Mouse (Mus musculus) MEL (cell line): Measurements from ENCODE around the gene Kcnn3. TPM values are rescaled to one million over a fixed set of nuclear protein-coding genes. Genes with fewer than 3 reads are reported as not detected.

Source experiments
- DNase-seq: peaks from one replicate; pipeline ENCODE4 v3.0.0; 2011; ENCODE audit warnings: low read depth, low spot score
- H3K27ac ChIP-seq: 2 replicates; pipeline ENCODE4 v1.5.1; 2012; ENCODE audit warnings: low read depth, mild to moderate bottlenecking, control low read depth, low read length, moderate library complexity; ENCODE audit not compliant: control insufficient read depth
- H3K27me3 ChIP-seq, 2 experiments: fragments of 150-350 bp in 1 of 2; sonication (generic) in 1 of 2; 2 replicates each; pipeline ENCODE4 v1.6.1; 2012; ENCODE audit warnings: low read length in 2 of 2, mild to moderate bottlenecking in 2 of 2, improper control_type of control experiment in 1 of 2, moderate library complexity in 1 of 2; ENCODE audit not compliant: insufficient read depth in 2 of 2, control insufficient read depth in 1 of 2
- H3K36me3 ChIP-seq, 2 experiments: 2 replicates each; pipeline ENCODE4 v1.6.1; 2012 to 2014; ENCODE audit warnings: low read length in 2 of 2, improper control_type of control experiment in 1 of 2, inconsistent platforms in 1 of 2, mild to moderate bottlenecking in 1 of 2; ENCODE audit not compliant: insufficient read depth in 2 of 2, control insufficient read depth in 1 of 2
- H3K4me1 ChIP-seq, 2 experiments: fragments of 150-350 bp in 1 of 2; sonication (generic) in 1 of 2; 2 replicates each; pipeline ENCODE4 v1.6.1; 2012; ENCODE audit warnings: low read length in 2 of 2, improper control_type of control experiment in 1 of 2, mild to moderate bottlenecking in 1 of 2; ENCODE audit not compliant: insufficient read depth in 2 of 2, control insufficient read depth in 1 of 2
- H3K4me3 ChIP-seq, 2 experiments: fragments of 150-350 bp in 1 of 2; sonication (generic) in 1 of 2; 2 replicates each; pipeline ENCODE4 v1.5.1; 2012; ENCODE audit warnings: low read depth in 2 of 2, low read length in 2 of 2, mild to moderate bottlenecking in 2 of 2, moderate library complexity in 2 of 2, control low read depth in 1 of 2, improper control_type of control experiment in 1 of 2; ENCODE audit not compliant: control insufficient read depth in 1 of 2, insufficient read depth in 1 of 2
- H3K79me2 ChIP-seq: 2 replicates; pipeline ENCODE4 v1.6.1; 2012; ENCODE audit warnings: mild to moderate bottlenecking, low read length, moderate library complexity; ENCODE audit not compliant: control insufficient read depth, poor library complexity, insufficient read depth
- H3K9ac ChIP-seq: 2 replicates; pipeline ENCODE4 v1.6.1; 2012; ENCODE audit warnings: low read depth, mild to moderate bottlenecking, control low read depth, low read length, moderate library complexity; ENCODE audit not compliant: control insufficient read depth, poor library complexity, severe bottlenecking
- H3K9me3 ChIP-seq: fragments of 150-350 bp; sonication (generic); replicated peaks from 2 replicates; pipeline ENCODE4 v1.6.1; 2012; ENCODE audit warnings: mild to moderate bottlenecking, low read length, improper control_type of control experiment, moderate library complexity; ENCODE audit not compliant: insufficient read depth
- BHLHE40 ChIP-seq: IDR thresholded peaks from 2 replicates; pipeline ENCODE4 v1.6.1; 2012; ENCODE audit warnings: low read depth, mild to moderate bottlenecking, inconsistent platforms, low read length, improper control_type of control experiment, borderline replicate concordance
- CHD1 ChIP-seq: IDR thresholded peaks from 2 replicates; pipeline ENCODE4 v1.6.1; 2012; ENCODE audit warnings: low read depth, mild to moderate bottlenecking, inconsistent platforms, low read length, improper control_type of control experiment
- CHD2 ChIP-seq: IDR thresholded peaks from 2 replicates; pipeline ENCODE4 v1.6.1; 2011; ENCODE audit warnings: low read length, improper control_type of control experiment
- CTCF ChIP-seq, 3 experiments: IDR thresholded peaks in 2 of 3; conservative IDR thresholded peaks in 1 of 3; 2 replicates each; pipeline ENCODE4 v1.5.1; 2011 to 2012; ENCODE audit warnings: low read length in 3 of 3, low read depth in 2 of 3, mild to moderate bottlenecking in 2 of 3, improper control_type of control experiment in 1 of 3, inconsistent platforms in 1 of 3, mixed read lengths in 1 of 3, moderate library complexity in 1 of 3; ENCODE audit not compliant: control insufficient read depth in 1 of 3, insufficient read depth in 1 of 3, poor library complexity in 1 of 3, severe bottlenecking in 1 of 3
- ELF1 ChIP-seq: IDR thresholded peaks from 2 replicates; pipeline ENCODE4 v1.6.1; 2014; ENCODE audit warnings: low read depth, mild to moderate bottlenecking, inconsistent platforms, low read length, improper control_type of control experiment, moderate library complexity
- EP300 ChIP-seq, 2 experiments: IDR thresholded peaks; 2 replicates each; pipeline ENCODE4 v1.6.1; 2011; ENCODE audit warnings: improper control_type of control experiment in 2 of 2, low read length in 2 of 2, low read depth in 1 of 2, mild to moderate bottlenecking in 1 of 2
- ETS1 ChIP-seq: IDR thresholded peaks from 2 replicates; pipeline ENCODE4 v1.6.1; 2012; ENCODE audit warnings: low read depth, mild to moderate bottlenecking, inconsistent platforms, low read length, improper control_type of control experiment, moderate library complexity
- GABPA ChIP-seq: IDR thresholded peaks from 2 replicates; pipeline ENCODE4 v1.6.1; 2012; ENCODE audit warnings: low read depth, mild to moderate bottlenecking, inconsistent platforms, low read length, improper control_type of control experiment, moderate library complexity
- GATA1 ChIP-seq: IDR thresholded peaks from 2 replicates; pipeline ENCODE4 v1.6.1; 2011; ENCODE audit warnings: low read depth, low read length, improper control_type of control experiment
- HCFC1 ChIP-seq: IDR thresholded peaks from 2 replicates; pipeline ENCODE4 v1.6.1; 2012; ENCODE audit warnings: low read depth, mild to moderate bottlenecking, inconsistent platforms, low read length, improper control_type of control experiment, moderate library complexity
- KAT2A ChIP-seq: conservative IDR thresholded peaks from 2 replicates; pipeline ENCODE4 v1.6.1; 2012; ENCODE audit warnings: low read depth, low read length, improper control_type of control experiment, inconsistent platforms
- MAFK ChIP-seq: IDR thresholded peaks from 2 replicates; pipeline ENCODE4 v1.6.1; 2011; ENCODE audit warnings: low read depth, mild to moderate bottlenecking, low read length, improper control_type of control experiment, borderline replicate concordance
- MAX ChIP-seq: IDR thresholded peaks from 2 replicates; pipeline ENCODE4 v1.6.1; 2011; ENCODE audit warnings: low read length, improper control_type of control experiment
- MAZ ChIP-seq: IDR thresholded peaks from 2 replicates; pipeline ENCODE4 v1.6.1; 2012; ENCODE audit warnings: low read depth, mild to moderate bottlenecking, inconsistent platforms, low read length, improper control_type of control experiment
- MXI1 ChIP-seq: IDR thresholded peaks from 2 replicates; pipeline ENCODE4 v1.6.1; 2011; ENCODE audit warnings: mild to moderate bottlenecking, low read depth, low read length, improper control_type of control experiment
- MYB ChIP-seq: IDR thresholded peaks from 2 replicates; pipeline ENCODE4 v1.6.1; 2011; ENCODE audit warnings: mild to moderate bottlenecking, low read depth, low read length, improper control_type of control experiment
- MYC ChIP-seq: IDR thresholded peaks from 2 replicates; pipeline ENCODE4 v1.6.1; 2011; ENCODE audit warnings: low read depth, mild to moderate bottlenecking, low read length, improper control_type of control experiment, moderate library complexity
- NELFE ChIP-seq: IDR thresholded peaks from 2 replicates; pipeline ENCODE4 v1.6.1; 2011; ENCODE audit warnings: low read depth, low read length, improper control_type of control experiment
- NRF1 ChIP-seq: IDR thresholded peaks from 2 replicates; pipeline ENCODE4 v1.6.1; 2014; ENCODE audit warnings: low read depth, mild to moderate bottlenecking, inconsistent platforms, low read length, improper control_type of control experiment, moderate library complexity; ENCODE audit not compliant: poor library complexity, insufficient read depth, severe bottlenecking
- POLR2A ChIP-seq, 2 experiments: IDR thresholded peaks; 2 replicates each; pipeline ENCODE4 v1.6.1; 2011 to 2012; ENCODE audit warnings: low read length in 2 of 2, mild to moderate bottlenecking in 2 of 2, control low read depth in 1 of 2, improper control_type of control experiment in 1 of 2, low read depth in 1 of 2, moderate library complexity in 1 of 2; ENCODE audit not compliant: control insufficient read depth in 1 of 2, insufficient read depth in 1 of 2, poor library complexity in 1 of 2
- POLR2AphosphoS2 ChIP-seq: IDR thresholded peaks from 2 replicates; pipeline ENCODE4 v1.6.1; 2011; ENCODE audit warnings: low read length, improper control_type of control experiment
- POLR2AphosphoS5 ChIP-seq: IDR thresholded peaks from 2 replicates; pipeline ENCODE4 v1.6.1; 2012; ENCODE audit warnings: low read depth, borderline replicate concordance, mild to moderate bottlenecking, inconsistent platforms, low read length, moderate library complexity, mixed read lengths
- RAD21 ChIP-seq: IDR thresholded peaks from 2 replicates; pipeline ENCODE4 v1.6.1; 2011; ENCODE audit warnings: mild to moderate bottlenecking, low read depth, low read length, improper control_type of control experiment
- SIN3A ChIP-seq: IDR thresholded peaks from 2 replicates; pipeline ENCODE4 v1.6.1; 2012; ENCODE audit warnings: low read length, improper control_type of control experiment, inconsistent platforms
- SMC3 ChIP-seq: IDR thresholded peaks from 2 replicates; pipeline ENCODE4 v1.6.1; 2011; ENCODE audit warnings: low read depth, low read length, improper control_type of control experiment
- TAL1 ChIP-seq: IDR thresholded peaks from 2 replicates; pipeline ENCODE4 v1.6.1; 2012; ENCODE audit warnings: mild to moderate bottlenecking, inconsistent platforms, low read length, moderate library complexity, mixed read lengths
- TBP ChIP-seq: IDR thresholded peaks from 2 replicates; pipeline ENCODE4 v1.8.0; 2011; ENCODE audit warnings: low read depth, low read length, improper control_type of control experiment
- TCF12 ChIP-seq: IDR thresholded peaks from 2 replicates; pipeline ENCODE4 v1.6.1; 2014; ENCODE audit warnings: low read depth, mild to moderate bottlenecking, inconsistent platforms, low read length, improper control_type of control experiment, moderate library complexity
- UBTF ChIP-seq: IDR thresholded peaks from 2 replicates; pipeline ENCODE4 v1.6.1; 2012; ENCODE audit warnings: low read depth, mild to moderate bottlenecking, inconsistent platforms, low read length, improper control_type of control experiment, moderate library complexity, borderline replicate concordance; ENCODE audit not compliant: insufficient read depth
- USF1 ChIP-seq: IDR thresholded peaks from 2 replicates; pipeline ENCODE4 v1.6.1; 2014; ENCODE audit warnings: low read depth, mild to moderate bottlenecking, inconsistent platforms, low read length, improper control_type of control experiment, moderate library complexity
- USF2 ChIP-seq, 2 experiments: IDR thresholded peaks; 2 replicates each; pipeline ENCODE4 v1.6.1; 2011 to 2012; ENCODE audit warnings: improper control_type of control experiment in 2 of 2, low read length in 2 of 2, borderline replicate concordance in 1 of 2, inconsistent platforms in 1 of 2, low read depth in 1 of 2, mild to moderate bottlenecking in 1 of 2; ENCODE audit not compliant: insufficient read depth in 1 of 2
- ZC3H11A ChIP-seq: IDR thresholded peaks from 2 replicates; pipeline ENCODE4 v1.6.1; 2012; ENCODE audit warnings: low read depth, mild to moderate bottlenecking, inconsistent platforms, low read length, improper control_type of control experiment
- ZKSCAN1 ChIP-seq: IDR thresholded peaks from 2 replicates; pipeline ENCODE4 v1.6.1; 2012; ENCODE audit warnings: low read depth, mild to moderate bottlenecking, inconsistent platforms, low read length, improper control_type of control experiment, moderate library complexity
- ZMIZ1 ChIP-seq: IDR thresholded peaks from 2 replicates; pipeline ENCODE4 v1.6.1; 2012; ENCODE audit warnings: low read depth, mild to moderate bottlenecking, inconsistent platforms, low read length, improper control_type of control experiment, moderate library complexity
- ZNF384 ChIP-seq: IDR thresholded peaks from 2 replicates; pipeline ENCODE4 v1.6.1; 2012; ENCODE audit warnings: low read depth, mild to moderate bottlenecking, inconsistent platforms, low read length, improper control_type of control experiment
- polyA plus RNA-seq, 2 experiments: library from polyadenylated mRNA; stranded (reverse) in 1 of 2; unstranded in 1 of 2; fragments of >175 nt in 1 of 2; fragments of >200 nt in 1 of 2; gene quantifications; 2 replicates each; pipeline versions ENCODE4 v1.2.1 to v1.2.4; 2012; ENCODE audit warnings: low replicate concordance in 2 of 2, low read depth in 1 of 2; ENCODE audit not compliant: insufficient read length in 2 of 2, insufficient read depth in 1 of 2, missing spikeins in 1 of 2
- total RNA-seq: library from RNA; depleted of rRNA; stranded (reverse); fragments of 300-350 nt; gene quantifications from 2 replicates; pipeline ENCODE4 v1.2.3, GENCODE M21; 2012

Kcnn3 gene
- total and polyA plus RNA-seq, 3 experiments, result 0.04 TPM; not detected in 2

- TF ChIP-seq GATA1 (no peak), ZNF384 (no peak), NELFE (peak; percentile 84), MYB (no peak), ELF1 (peak; percentile 62; the same call in 1 of the 2 replicates), CHD1 (no peak), UBTF (peak; percentile 21; the same call in 1 of the 2 replicates), MAFK (no peak), ZKSCAN1 (no peak), HCFC1 (peak; percentile 92), POLR2AphosphoS5 (no peak), BHLHE40 (no peak; the same call in 1 of the 2 replicates), ETS1 (no peak), MAZ (peak; percentile 95), ZC3H11A (peak; percentile 42), MXI1 (peak; percentile 98), GABPA (no peak), USF1 (peak; percentile 93), CTCF (IDR thresholded peaks at IDR 0.05 in 2 of 3, conservative IDR thresholded peaks at IDR 0.05 in 1 of 3; ENCODE audit: control insufficient read depth in 1 of 3, insufficient read depth in 1 of 3, low read depth in 2 of 3, low read length in 3 of 3, poor library complexity in 1 of 3, severe bottlenecking in 1 of 3) (peak; percentile 61 to 85 (median 78)), ZMIZ1 (peak; percentile 84; the same call in 1 of the 2 replicates), TCF12 (0 out of 2 replicates have a peak, but pooled peaks have one; percentile 35), TAL1 (no peak), KAT2A (no peak; the same call in 1 of the 2 replicates), RAD21 (peak; percentile 46), CHD2 (no peak), POLR2AphosphoS2 (peak; percentile 92), TBP (peak; percentile 65; the same call in 1 of the 2 replicates), MAX (peak; percentile 94), SMC3 (peak; percentile 78), EP300 (IDR thresholded peaks at IDR 0.05; ENCODE audit: low read depth in 1 of 2, low read length in 2 of 2) (no peak), USF2 (IDR thresholded peaks at IDR 0.05; ENCODE audit: borderline replicate concordance in 1 of 2, insufficient read depth in 1 of 2, low read depth in 1 of 2, low read length in 2 of 2) (peak; percentile 23 to 61; a peak in 2 of 4 replicates), POLR2A (IDR thresholded peaks at IDR 0.05; ENCODE audit: control insufficient read depth in 1 of 2, insufficient read depth in 1 of 2, low read depth in 1 of 2, low read length in 2 of 2, poor library complexity in 1 of 2) (peak; percentile 56 to 87), SIN3A (peak; percentile 98), MYC (peak; percentile 90), NRF1 (peak; percentile 52; the same call in 1 of the 2 replicates)
Observed at GRCm38 (mm10) chr3:89714359-89715206, 194.6 kb downstream of the Kcnn3 start, which contains the start of gene Adar. Gene Adar, plus strand, starts transcription at chr3:89715022.

More at GRCm38 (mm10) chr3:89714359-89715206, 194.6 kb downstream of the Kcnn3 start, which contains the start of gene Adar:
- H3K9me3 ChIP-seq, result no peaks in the 10 kb centered on the region
- peaks cover 15 to 18% of the 10 kb centered on the region in 2 experiments for H3K27me3 ChIP-seq
- H3K27ac ChIP-seq, result peak within 1 kb of the TSS; percentile 46
- H3K9ac ChIP-seq, result peak within 1 kb of the TSS; percentile 78
- peak; percentile 92 for DNase-seq
- H3K4me1 ChIP-seq, result peaks cover 0 to 5% of the 10 kb centered on the region in 2 experiments; a peak in 3 of 4 replicates
- peak within 1 kb of the TSS; percentile 82 to 83 for H3K4me3 ChIP-seq
- peaks cover 0 to 4% of the 10 kb centered on the region in 2 experiments; a peak in 2 of 4 replicates for H3K36me3 ChIP-seq
- H3K79me2 ChIP-seq, result peaks cover 26% of the 10 kb centered on the region
